Mouse (Mus musculus): ENCODE measurements around the gene Gabarap. TPM values are rescaled to one million over a fixed set of nuclear protein-coding genes. Genes with fewer than 3 reads are reported as not detected.

Gene Gabarap
- polyA plus RNA-seq, 1 experiment from 2014 or later: 459 TPM

MicroRNA genes within 50 kb of the gene (microRNA counts, 519-probe panel; counts per million panel counts)
- not detected for microRNA mmu-miR-324-3p
- 2,516 counts per million, percentile 57 among the panel's probes with 10 or more counts for microRNA mmu-miR-324-5p

Small RNA genes within 50 kb of the gene (microRNA-seq; reads per million reads assigned to microRNA genes)
- gene Gm44349 (not detected), gene Mir324 (2,533 reads per million, percentile 84 among the genes with 10 or more reads in this experiment)

Other genes starting within 250 kb of the Gabarap start
- 21.0 and 25.8 TPM in 2 replicates for gene Polr2a, start 232.5 kb upstream of the Gabarap start, polyA plus RNA-seq (2015; fragmentation: Nextera tagmentation; extraction: Ambion mirVana)
- 0.12 TPM in 1 of 2 replicates, not detected in the other for gene Slc35g3, start 229.2 kb upstream of the Gabarap start, polyA plus RNA-seq (2015; fragmentation: Nextera tagmentation; extraction: Ambion mirVana)
- 2.7 and 3.0 TPM in 2 replicates for gene Zbtb4, start 225.2 kb upstream of the Gabarap start, polyA plus RNA-seq (2015; fragmentation: Nextera tagmentation; extraction: Ambion mirVana)
- 5.1 and 6.0 TPM in 2 replicates for gene Chrnb1, start 195.2 kb upstream of the Gabarap start, polyA plus RNA-seq (2015; fragmentation: Nextera tagmentation; extraction: Ambion mirVana)
- 2.2 and 2.4 TPM in 2 replicates for gene Fgf11, start 189.3 kb upstream of the Gabarap start, polyA plus RNA-seq (2015; fragmentation: Nextera tagmentation; extraction: Ambion mirVana)
- gene Tmem102, start 185.5 kb upstream of the Gabarap start, polyA plus RNA-seq (2015; fragmentation: Nextera tagmentation; extraction: Ambion mirVana): 19.9 and 20.4 TPM in 2 replicates
- gene Gm39566, start 175.8 kb upstream of the Gabarap start, polyA plus RNA-seq (2015; fragmentation: Nextera tagmentation; extraction: Ambion mirVana): not detected in 2 replicates
- gene Spem2, start 172.7 kb upstream of the Gabarap start, polyA plus RNA-seq (2015; fragmentation: Nextera tagmentation; extraction: Ambion mirVana): not detected in 2 replicates
- gene Spem1, start 169.0 kb upstream of the Gabarap start, polyA plus RNA-seq (2015; fragmentation: Nextera tagmentation; extraction: Ambion mirVana): not detected in 2 replicates
- gene Nlgn2, start 153.4 kb upstream of the Gabarap start, polyA plus RNA-seq (2015; fragmentation: Nextera tagmentation; extraction: Ambion mirVana): 6.3 and 7.4 TPM in 2 replicates
- 400 and 416 TPM in 2 replicates for gene Tmem256, start 152.6 kb upstream of the Gabarap start, polyA plus RNA-seq (2015; fragmentation: Nextera tagmentation; extraction: Ambion mirVana)
- 80.8 and 81.3 TPM in 2 replicates for gene Plscr3, start 144.8 kb upstream of the Gabarap start, polyA plus RNA-seq (2015; fragmentation: Nextera tagmentation; extraction: Ambion mirVana)
- 12.9 and 15.4 TPM in 2 replicates for gene Tnk1, start 132.4 kb upstream of the Gabarap start, polyA plus RNA-seq (2015; fragmentation: Nextera tagmentation; extraction: Ambion mirVana)
- gene Tmem95, start 113.1 kb upstream of the Gabarap start, polyA plus RNA-seq (2015; fragmentation: Nextera tagmentation; extraction: Ambion mirVana): not detected in 2 replicates
- 7.8 and 9.2 TPM in 2 replicates for gene Kctd11, start 109.7 kb upstream of the Gabarap start, polyA plus RNA-seq (2015; fragmentation: Nextera tagmentation; extraction: Ambion mirVana)
- gene Acap1, start 95.6 kb upstream of the Gabarap start, polyA plus RNA-seq (2015; fragmentation: Nextera tagmentation; extraction: Ambion mirVana): 5.0 and 6.1 TPM in 2 replicates
- gene 2810408A11Rik, start 90.2 kb upstream of the Gabarap start, polyA plus RNA-seq (2015; fragmentation: Nextera tagmentation; extraction: Ambion mirVana): 7.5 and 10.4 TPM in 2 replicates
- 7.2 and 8.0 TPM in 2 replicates for gene Neurl4, start 90.1 kb upstream of the Gabarap start, polyA plus RNA-seq (2015; fragmentation: Nextera tagmentation; extraction: Ambion mirVana)
- gene Gps2, start 77.3 kb upstream of the Gabarap start, polyA plus RNA-seq (2015; fragmentation: Nextera tagmentation; extraction: Ambion mirVana): 66.2 and 69.1 TPM in 2 replicates
- gene Eif5a, start 69.2 kb upstream of the Gabarap start, polyA plus RNA-seq (2015; fragmentation: Nextera tagmentation; extraction: Ambion mirVana): 1,591 and 1,597 TPM in 2 replicates
- gene Ybx2, start 55.3 kb upstream of the Gabarap start, polyA plus RNA-seq (2015; fragmentation: Nextera tagmentation; extraction: Ambion mirVana): 2.9 and 3.3 TPM in 2 replicates
- gene Slc2a4, start 43.0 kb upstream of the Gabarap start, polyA plus RNA-seq (2015; fragmentation: Nextera tagmentation; extraction: Ambion mirVana): 26.3 and 28.9 TPM in 2 replicates
- 438 and 517 TPM in 2 replicates for gene Cldn7, start 26.4 kb upstream of the Gabarap start, polyA plus RNA-seq (2015; fragmentation: Nextera tagmentation; extraction: Ambion mirVana)
- gene Ctdnep1, start 10.0 kb upstream of the Gabarap start, polyA plus RNA-seq (2015; fragmentation: Nextera tagmentation; extraction: Ambion mirVana): 23.0 and 23.2 TPM in 2 replicates
- gene Elp5, start 8.6 kb upstream of the Gabarap start, polyA plus RNA-seq (2015; fragmentation: Nextera tagmentation; extraction: Ambion mirVana): 92.9 and 99.4 TPM in 2 replicates
- 59.4 and 61.8 TPM in 2 replicates for gene Phf23, start 4.6 kb downstream of the Gabarap start, polyA plus RNA-seq (2015; fragmentation: Nextera tagmentation; extraction: Ambion mirVana)
- gene Dvl2, start 9.5 kb downstream of the Gabarap start, polyA plus RNA-seq (2015; fragmentation: Nextera tagmentation; extraction: Ambion mirVana): 31.9 and 33.9 TPM in 2 replicates
- gene Acadvl, start 24.3 kb downstream of the Gabarap start, polyA plus RNA-seq (2015; fragmentation: Nextera tagmentation; extraction: Ambion mirVana): 84.8 and 95.4 TPM in 2 replicates
- gene Dlg4, start 25.8 kb downstream of the Gabarap start, polyA plus RNA-seq (2015; fragmentation: Nextera tagmentation; extraction: Ambion mirVana): 8.2 and 9.7 TPM in 2 replicates
- gene Asgr1, start 62.9 kb downstream of the Gabarap start, polyA plus RNA-seq (2015; fragmentation: Nextera tagmentation; extraction: Ambion mirVana): 0.30 and 0.96 TPM in 2 replicates
- 0.81 and 0.85 TPM in 2 replicates for gene Asgr2, start 101.5 kb downstream of the Gabarap start, polyA plus RNA-seq (2015; fragmentation: Nextera tagmentation; extraction: Ambion mirVana)
- gene Mgl2, start 139.2 kb downstream of the Gabarap start, polyA plus RNA-seq (2015; fragmentation: Nextera tagmentation; extraction: Ambion mirVana): 0.50 and 1.0 TPM in 2 replicates
- gene Clec10a, start 165.1 kb downstream of the Gabarap start, polyA plus RNA-seq (2015; fragmentation: Nextera tagmentation; extraction: Ambion mirVana): 0.93 and 1.2 TPM in 2 replicates
- 1.4 and 2.4 TPM in 2 replicates for gene Slc16a11, start 221.6 kb downstream of the Gabarap start, polyA plus RNA-seq (2015; fragmentation: Nextera tagmentation; extraction: Ambion mirVana)
- 6.9 and 9.8 TPM in 2 replicates for gene Slc16a13, start 229.9 kb downstream of the Gabarap start, polyA plus RNA-seq (2015; fragmentation: Nextera tagmentation; extraction: Ambion mirVana)
- gene Bcl6b, start 238.7 kb downstream of the Gabarap start, polyA plus RNA-seq (2015; fragmentation: Nextera tagmentation; extraction: Ambion mirVana): 10.9 and 13.6 TPM in 2 replicates
- gene 0610010K14Rik, start 246.8 kb downstream of the Gabarap start, polyA plus RNA-seq (2015; fragmentation: Nextera tagmentation; extraction: Ambion mirVana): 141 and 144 TPM in 2 replicates
- 8.7 and 11.0 TPM in 2 replicates for gene Gm21988, start 248.7 kb downstream of the Gabarap start, polyA plus RNA-seq (2015; fragmentation: Nextera tagmentation; extraction: Ambion mirVana)
- gene Rnasek, start 248.7 kb downstream of the Gabarap start, polyA plus RNA-seq (2015; fragmentation: Nextera tagmentation; extraction: Ambion mirVana): 196 and 222 TPM in 2 replicates

All from stomach, embryonic 15.5 days (tissue).